Mouse (Mus musculus) ovary, postnatal 36 days (tissue): ENCODE data around the gene Olfr1390.
"Not testable (repeated sequence)": the region's sequence is repeated elsewhere in the genome, so short reads cannot be mapped to it uniquely, and the experiment has no call there.

Experiments
- DNase-seq: peaks from one replicate; pipeline ENCODE4 v3.0.0; 2022; ENCODE audit warnings: low spot score, mixed read lengths

Gene Olfr1390

GRCm38 (mm10) chr11:49334888-49335287 lies at the start of gene Olfr1390:
Gene Olfr1390, plus strand, starts transcription at chr11:49335188.
- no peak for DNase-seq

- DNase-seq = no peak
These were observed 47.7 kb upstream of the Olfr1390 start for GRCm38 (mm10) chr11:49287251-49287650.

GRCm38 (mm10) chr11:49292777-49293176 lies 42.2 kb upstream of the Olfr1390 start:
- no peak for DNase-seq

- no peak for DNase-seq
These were observed 30.5 kb upstream of the Olfr1390 start, which contains the start of gene Olfr10 for GRCm38 (mm10) chr11:49304441-49304840. Gene Olfr10, plus strand, starts transcription at chr11:49304741.

GRCm38 (mm10) chr11:49308547-49308946 lies 26.4 kb upstream of the Olfr1390 start:
- not testable (repeated sequence) for DNase-seq

- no peak for DNase-seq
These were observed 12.5 kb upstream of the Olfr1390 start, which contains the start of gene Olfr1391 for GRCm38 (mm10) chr11:49322442-49322841. Gene Olfr1391, plus strand, starts transcription at chr11:49322742.

- no peak for DNase-seq
These were observed 8.3 kb upstream of the Olfr1390 start for GRCm38 (mm10) chr11:49326726-49327125.

- DNase-seq = no peak
These were observed 5.3 kb upstream of the Olfr1390 start for GRCm38 (mm10) chr11:49329686-49330085.

GRCm38 (mm10) chr11:49337150-49337832 lies 2.3 kb downstream of the Olfr1390 start:
- DNase-seq = no peak

- no peak for DNase-seq
These were observed 48.1 kb downstream of the Olfr1390 start for GRCm38 (mm10) chr11:49383133-49383532.

- not testable (repeated sequence) for DNase-seq
These were observed 51.1 kb downstream of the Olfr1390 start for GRCm38 (mm10) chr11:49386118-49386517.
